Mouse (Mus musculus): Measurements from ENCODE around the gene Ids. TPM values are rescaled to one million over a fixed set of nuclear protein-coding genes. Genes with fewer than 3 reads are reported as not detected.

The Ids gene
- polyA plus RNA-seq (2012; rRNA removed), result 1.6 TPM in 2 replicates

GRCm38 (mm10) chrX:70364661-70365613 lies at the start of gene Ids:
Gene Ids (minus strand): TSS chrX:70365084.

GRCm38 (mm10) chrX:70385276-70385961 lies 20.5 kb upstream of the Ids start, which contains the start of gene 1110012L19Rik:
Gene 1110012L19Rik (plus strand): TSS chrX:70385877.

Other genes with a start within 250 kb of the Ids start
- gene 1110012L19Rik, start 20.8 kb upstream of the Ids start, polyA plus RNA-seq (2012; rRNA removed), result 7.1 TPM in 2 replicates
- 11.2 and 12.1 TPM in 2 replicates for gene Tmem185a, start 112.1 kb upstream of the Ids start, polyA plus RNA-seq (2012; rRNA removed)

Data from liver, embryonic 18 days (tissue).